Mouse (Mus musculus) olfactory bulb, adult 2 months (tissue): ENCODE data around the gene Emg1.

ENCODE experiments used
- CTCF ChIP-seq: fragments of 200-500 bp; IDR thresholded peaks from 2 replicates; pipeline ENCODE4 v1.5.1; 2012; ENCODE audit warnings: low read depth, mild to moderate bottlenecking, low read length, moderate library complexity; ENCODE audit not compliant: insufficient read depth
- POLR2A ChIP-seq: fragments of 200-500 bp; IDR thresholded peaks from 2 replicates; pipeline ENCODE4 v1.6.1; 2012; ENCODE audit warnings: mild to moderate bottlenecking, low read depth, low read length, moderate library complexity; ENCODE audit not compliant: insufficient read depth

- TF ChIP-seq POLR2A (no peak), CTCF (no peak)
Measured at GRCm38 (mm10) chr6:124717968-124718367, 6.0 kb upstream of the Emg1 start.
